Mouse (Mus musculus): Measurements from ENCODE around the gene Nsg1. TPM values are rescaled to one million over a fixed set of nuclear protein-coding genes. Genes with fewer than 3 reads are reported as not detected.

Gene Nsg1
- polyA plus RNA-seq, 1 experiment, result 1.0 TPM

DNA sequence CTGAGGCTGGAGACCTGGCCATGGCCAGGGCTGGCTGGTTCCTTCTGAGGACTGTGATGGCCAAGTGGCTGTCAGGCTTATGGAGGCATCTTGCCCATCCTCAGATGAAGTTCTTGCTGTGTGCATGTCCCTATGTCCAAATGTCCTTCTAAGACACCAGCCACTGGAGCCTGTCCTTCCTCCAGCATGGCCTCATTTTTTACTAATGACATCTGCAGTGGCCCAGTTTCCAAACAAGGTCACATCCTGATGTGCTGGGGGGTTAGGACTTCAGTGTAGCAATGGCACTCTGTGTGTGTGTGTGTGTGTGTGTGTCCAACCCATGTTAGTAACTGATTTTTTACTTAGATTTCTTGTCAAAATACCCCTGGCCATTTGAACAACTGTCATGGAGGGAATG, 36.2 kb upstream of the Nsg1 start:
- TF ChIP-seq POLR2A (IDR thresholded peaks at IDR 0.05; ENCODE audit: insufficient read depth, low read length) (no peak), EP300 (IDR thresholded peaks at IDR 0.05; ENCODE audit: insufficient read depth, low read depth, low read length) (no peak)
- Histone ChIP-seq H3K36me3 (ENCODE audit: control insufficient read depth, insufficient read depth, low read length, poor library complexity, severe bottlenecking) (no peaks in the 10 kb centered on the region), H3K27me3 (ENCODE audit: control insufficient read depth, insufficient read depth, low read length, poor library complexity, severe bottlenecking) (no peaks in the 10 kb centered on the region), H3K4me1 (ENCODE audit: control insufficient read depth, insufficient read depth, low read length) (no peaks in the 10 kb centered on the region), H3K4me3 (ENCODE audit: low read depth, low read length) (no peak overlapping the region), H3K9ac (ENCODE audit: low read depth, poor library complexity, severe bottlenecking) (no peak overlapping the region), H3K27ac (ENCODE audit: insufficient read depth, low read length) (no peak overlapping the region), H3K9me3 (replicated peaks; ENCODE audit: control insufficient read depth, insufficient read depth, low read length, poor library complexity, severe bottlenecking) (no peaks in the 10 kb centered on the region)

DNA sequence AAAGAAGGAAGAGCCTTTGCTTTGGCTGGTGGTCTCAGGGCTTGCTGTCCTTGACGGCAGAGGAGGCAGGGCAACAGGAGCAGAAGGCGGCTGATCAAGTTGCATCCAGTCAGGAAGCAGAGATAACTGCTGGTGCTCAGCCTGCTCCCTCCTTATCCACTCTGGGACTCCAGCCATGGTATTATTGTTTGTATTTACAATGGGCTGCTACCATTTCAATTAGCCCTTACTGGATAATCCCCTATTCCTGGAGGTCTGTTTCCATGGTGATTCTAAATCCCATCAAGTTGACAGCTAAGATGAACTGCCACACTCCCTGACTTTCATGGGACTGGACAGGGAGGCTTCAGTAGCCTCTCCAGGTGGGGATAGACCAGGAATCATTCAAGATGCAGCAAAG, 35.2 kb upstream of the Nsg1 start:
- no peaks in the 10 kb centered on the region for H3K27me3 ChIP-seq (ENCODE audit: control insufficient read depth, insufficient read depth, low read length, poor library complexity, severe bottlenecking)
- no peak overlapping the region for H3K27ac ChIP-seq (ENCODE audit: insufficient read depth, low read length)
- no peaks in the 10 kb centered on the region for H3K36me3 ChIP-seq (ENCODE audit: control insufficient read depth, insufficient read depth, low read length, poor library complexity, severe bottlenecking)
- TF ChIP-seq EP300 (IDR thresholded peaks at IDR 0.05; ENCODE audit: insufficient read depth, low read depth, low read length) (no peak), CTCF (IDR thresholded peaks at IDR 0.05; ENCODE audit: low read depth, low read length) (no peak), POLR2A (IDR thresholded peaks at IDR 0.05; ENCODE audit: insufficient read depth, low read length) (no peak)
- H3K9me3 ChIP-seq (replicated peaks; ENCODE audit: control insufficient read depth, insufficient read depth, low read length, poor library complexity, severe bottlenecking), result no peaks in the 10 kb centered on the region
- no peak overlapping the region for H3K4me3 ChIP-seq (ENCODE audit: low read depth, low read length)
- no peak overlapping the region for H3K9ac ChIP-seq (ENCODE audit: low read depth, poor library complexity, severe bottlenecking)
- H3K4me1 ChIP-seq (ENCODE audit: control insufficient read depth, insufficient read depth, low read length), result no peaks in the 10 kb centered on the region

DNA sequence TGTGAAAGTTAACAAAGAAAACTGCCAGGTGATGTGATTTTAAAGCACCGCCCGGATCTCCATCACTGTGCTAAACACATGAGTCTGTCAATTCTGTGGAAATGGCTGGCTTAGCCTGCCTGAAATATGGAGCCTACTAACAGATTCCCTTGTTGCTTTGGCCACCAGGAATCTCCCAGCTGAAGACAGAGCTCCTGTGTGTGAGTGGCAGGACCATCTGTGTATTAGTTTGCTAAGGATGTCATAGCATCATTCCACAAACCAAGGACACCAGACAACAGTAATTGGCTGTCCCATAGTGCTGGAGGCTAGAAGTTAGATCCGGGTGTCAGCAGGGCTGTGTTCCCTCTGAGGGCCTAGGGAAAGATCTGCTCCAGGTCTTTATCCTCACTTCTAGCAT, 31.2 kb upstream of the Nsg1 start:
- H3K36me3 ChIP-seq (ENCODE audit: control insufficient read depth, insufficient read depth, low read length, poor library complexity, severe bottlenecking), result no peaks in the 10 kb centered on the region
- no peak overlapping the region for H3K9ac ChIP-seq (ENCODE audit: low read depth, poor library complexity, severe bottlenecking)
- H3K27ac ChIP-seq (ENCODE audit: insufficient read depth, low read length), result no peak overlapping the region
- H3K27me3 ChIP-seq (ENCODE audit: control insufficient read depth, insufficient read depth, low read length, poor library complexity, severe bottlenecking), result no peaks in the 10 kb centered on the region
- H3K9me3 ChIP-seq (replicated peaks; ENCODE audit: control insufficient read depth, insufficient read depth, low read length, poor library complexity, severe bottlenecking), result no peaks in the 10 kb centered on the region
- H3K4me3 ChIP-seq (ENCODE audit: low read depth, low read length), result no peak overlapping the region
- TF ChIP-seq CTCF (IDR thresholded peaks at IDR 0.05; ENCODE audit: low read depth, low read length), result no peak
- TF ChIP-seq POLR2A (IDR thresholded peaks at IDR 0.05; ENCODE audit: insufficient read depth, low read length), result no peak
- no peaks in the 10 kb centered on the region for H3K4me1 ChIP-seq (ENCODE audit: control insufficient read depth, insufficient read depth, low read length)

DNA sequence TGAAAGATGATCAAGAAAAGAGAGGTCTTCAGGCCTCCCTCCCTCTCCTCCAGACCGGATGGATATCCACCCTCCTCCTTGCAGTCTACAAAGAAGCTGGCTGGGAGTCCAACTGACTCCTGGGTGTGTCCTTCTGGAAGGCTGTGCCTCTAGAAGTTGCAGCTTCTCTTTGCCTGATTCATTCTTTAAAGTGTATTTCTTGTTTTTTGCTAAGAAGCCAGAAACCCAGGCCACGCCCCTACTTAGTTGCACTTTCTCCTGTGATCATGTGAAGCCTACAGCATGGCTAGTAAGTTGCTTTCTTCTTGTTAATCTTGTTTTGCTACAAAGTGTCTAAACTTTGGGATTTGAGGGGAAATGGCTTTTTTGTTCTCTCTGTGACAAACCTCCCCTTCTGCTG, 27.3 kb upstream of the Nsg1 start:
- Histone ChIP-seq H3K9me3 (replicated peaks; ENCODE audit: control insufficient read depth, insufficient read depth, low read length, poor library complexity, severe bottlenecking) (no peaks in the 10 kb centered on the region), H3K27ac (ENCODE audit: insufficient read depth, low read length) (no peak overlapping the region), H3K27me3 (ENCODE audit: control insufficient read depth, insufficient read depth, low read length, poor library complexity, severe bottlenecking) (no peaks in the 10 kb centered on the region), H3K4me1 (ENCODE audit: control insufficient read depth, insufficient read depth, low read length) (no peaks in the 10 kb centered on the region), H3K9ac (ENCODE audit: low read depth, poor library complexity, severe bottlenecking) (no peak overlapping the region), H3K4me3 (ENCODE audit: low read depth, low read length) (no peak overlapping the region), H3K36me3 (ENCODE audit: control insufficient read depth, insufficient read depth, low read length, poor library complexity, severe bottlenecking) (no peaks in the 10 kb centered on the region)
- TF ChIP-seq EP300 (IDR thresholded peaks at IDR 0.05; ENCODE audit: insufficient read depth, low read depth, low read length), result no peak
- no peak for TF ChIP-seq POLR2A (IDR thresholded peaks at IDR 0.05; ENCODE audit: insufficient read depth, low read length)
- no peak for TF ChIP-seq CTCF (IDR thresholded peaks at IDR 0.05; ENCODE audit: low read depth, low read length)

DNA sequence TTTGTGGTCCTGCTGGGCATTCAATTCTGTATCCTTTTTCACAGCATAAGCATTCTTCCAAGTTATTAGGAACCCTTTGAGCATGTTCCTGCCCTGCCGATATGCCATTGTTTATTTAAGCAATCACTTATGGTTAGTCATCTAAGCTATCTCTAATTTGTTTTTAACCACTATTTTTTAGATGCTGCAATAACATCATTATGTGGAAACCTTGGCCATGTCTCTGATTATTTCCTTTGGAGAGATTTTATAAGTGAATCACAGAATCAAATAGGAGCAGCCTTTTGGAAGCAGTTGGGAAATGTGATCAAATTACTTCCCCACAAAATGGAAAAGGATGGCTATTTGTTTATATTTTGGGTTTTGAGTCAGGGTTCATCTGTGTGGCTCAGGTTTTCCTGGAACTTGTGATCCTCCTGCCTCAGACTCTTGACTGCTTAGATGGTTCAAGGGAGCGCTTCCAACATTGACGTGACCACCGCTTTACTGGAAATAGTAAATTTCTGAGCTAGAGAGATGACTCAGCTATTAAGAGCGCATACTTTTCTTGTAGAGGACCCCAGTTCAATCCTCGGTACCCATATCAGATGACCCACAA, 25.1 kb upstream of the Nsg1 start:
- H3K4me1 ChIP-seq (ENCODE audit: control insufficient read depth, insufficient read depth, low read length), result no peaks in the 10 kb centered on the region
- H3K27ac ChIP-seq (ENCODE audit: insufficient read depth, low read length), result no peak overlapping the region
- H3K9me3 ChIP-seq (replicated peaks; ENCODE audit: control insufficient read depth, insufficient read depth, low read length, poor library complexity, severe bottlenecking), result no peaks in the 10 kb centered on the region
- H3K4me3 ChIP-seq (ENCODE audit: low read depth, low read length), result no peak overlapping the region
- H3K36me3 ChIP-seq (ENCODE audit: control insufficient read depth, insufficient read depth, low read length, poor library complexity, severe bottlenecking), result no peaks in the 10 kb centered on the region
- TF ChIP-seq EP300 (IDR thresholded peaks at IDR 0.05; ENCODE audit: insufficient read depth, low read depth, low read length) (no peak), POLR2A (IDR thresholded peaks at IDR 0.05; ENCODE audit: insufficient read depth, low read length) (no peak)
- H3K9ac ChIP-seq (ENCODE audit: low read depth, poor library complexity, severe bottlenecking), result no peak overlapping the region
- H3K27me3 ChIP-seq (ENCODE audit: control insufficient read depth, insufficient read depth, low read length, poor library complexity, severe bottlenecking), result no peaks in the 10 kb centered on the region

DNA sequence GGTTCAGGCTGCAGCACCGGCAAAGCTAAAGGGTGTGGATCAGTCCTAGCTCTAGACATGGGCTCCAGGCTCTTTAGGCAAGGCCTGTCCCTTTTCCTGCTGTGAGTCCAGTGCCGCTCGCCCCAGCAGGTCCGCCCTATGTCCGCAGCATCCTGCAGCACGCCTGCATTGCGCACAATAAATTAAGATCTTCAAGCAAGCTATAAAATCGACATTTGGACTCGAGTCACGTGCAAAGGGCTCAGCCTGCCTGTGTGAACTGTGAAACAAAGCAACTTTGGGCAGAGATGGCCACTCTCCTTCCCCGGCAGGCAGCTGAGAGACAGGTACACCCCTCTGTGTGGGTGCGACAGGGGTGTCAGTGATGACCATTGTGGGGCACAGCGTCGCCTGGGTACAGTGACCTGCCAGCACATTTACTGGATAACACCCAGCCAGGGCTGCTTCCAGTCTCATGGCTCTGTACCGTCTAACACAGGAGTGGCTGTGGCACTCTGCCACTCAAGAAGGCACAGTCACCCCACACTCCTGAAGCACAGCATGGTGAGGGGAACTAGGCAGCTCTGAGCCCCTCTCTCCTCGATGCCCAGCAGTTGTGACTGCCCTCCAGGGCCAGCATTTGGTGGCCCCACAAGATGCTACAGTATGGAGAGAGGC, 14.7 kb upstream of the Nsg1 start:
- no peak overlapping the region for H3K27ac ChIP-seq (ENCODE audit: insufficient read depth, low read length)
- H3K36me3 ChIP-seq (ENCODE audit: control insufficient read depth, insufficient read depth, low read length, poor library complexity, severe bottlenecking), result no peaks in the 10 kb centered on the region
- TF ChIP-seq POLR2A (IDR thresholded peaks at IDR 0.05; ENCODE audit: insufficient read depth, low read length), result no peak
- no peak overlapping the region for H3K4me3 ChIP-seq (ENCODE audit: low read depth, low read length)
- H3K9me3 ChIP-seq (replicated peaks; ENCODE audit: control insufficient read depth, insufficient read depth, low read length, poor library complexity, severe bottlenecking), result no peaks in the 10 kb centered on the region; the same call in 1 of the 2 replicates
- no peak overlapping the region for H3K9ac ChIP-seq (ENCODE audit: low read depth, poor library complexity, severe bottlenecking)
- H3K27me3 ChIP-seq (ENCODE audit: control insufficient read depth, insufficient read depth, low read length, poor library complexity, severe bottlenecking), result no peaks in the 10 kb centered on the region
- H3K4me1 ChIP-seq (ENCODE audit: control insufficient read depth, insufficient read depth, low read length), result no peaks in the 10 kb centered on the region
